Mouse (Mus musculus) adrenal gland, postnatal 25 days (tissue): ENCODE data around the gene Vav3. TPM values are rescaled to one million over a fixed set of nuclear protein-coding genes. Genes with fewer than 3 reads are reported as not detected.

Experiments
- DNase-seq: peaks from one replicate; pipeline ENCODE4 v3.0.0; 2021; ENCODE audit warnings: mixed read lengths
- total RNA-seq: library from RNA; stranded (reverse); gene quantifications from 2 replicates; pipeline ENCODE4 v1.2.3, GENCODE M21; 2021

Gene Vav3
- total RNA-seq, 1 experiment from 2014 or later, result 4.4 TPM

DNA sequence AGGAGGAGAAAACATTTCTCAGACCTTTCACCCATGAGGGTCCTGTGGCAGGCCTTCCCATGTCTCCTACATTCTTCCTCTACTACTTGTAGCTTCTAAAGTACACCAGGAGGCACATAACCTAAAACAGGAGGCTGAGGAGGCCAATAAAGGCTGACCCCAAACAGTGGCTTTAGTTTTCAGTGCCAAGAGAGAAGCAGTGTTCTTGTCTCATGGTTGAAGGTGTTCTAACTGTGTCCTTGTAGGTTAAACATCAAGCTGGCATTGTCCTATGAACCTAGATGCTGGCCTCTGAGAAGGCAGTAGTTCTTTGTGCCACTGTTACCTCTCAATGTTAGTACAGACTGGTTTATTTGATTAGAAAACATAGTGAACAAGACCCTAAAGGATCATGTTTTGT is 245.5 kb downstream of the Vav3 start:
- DNase-seq, result no peak

- no peak for DNase-seq
Observed at GRCm38 (mm10) chr3:109592970-109593369, 252.5 kb downstream of the Vav3 start.

- DNase-seq, result no peak
Observed at GRCm38 (mm10) chr3:109596084-109596483, 255.6 kb downstream of the Vav3 start.

GRCm38 (mm10) chr3:109600699-109601451 is 260.4 kb downstream of the Vav3 start:
- DNase-seq, result no peak

DNA sequence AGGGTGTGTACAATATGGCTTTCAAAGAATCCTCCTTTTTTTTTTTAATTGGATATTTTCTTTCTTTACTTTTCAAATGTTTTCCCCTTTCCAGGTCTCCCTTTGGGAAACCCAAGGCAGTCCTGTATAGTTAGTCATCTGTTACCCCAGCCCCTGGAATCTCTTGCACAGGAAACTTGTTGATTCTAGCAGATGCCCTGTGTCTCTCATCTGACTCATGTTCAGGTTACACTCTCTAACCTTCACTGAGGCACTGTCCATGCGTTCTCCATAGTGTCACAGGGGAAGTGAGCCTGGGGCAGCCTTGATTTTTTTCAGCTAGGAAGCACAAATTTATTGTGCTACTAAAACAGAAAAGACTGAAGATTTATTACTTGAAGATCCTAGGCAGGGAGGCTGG is 262.3 kb downstream of the Vav3 start:
- DNase-seq, result no peak

DNA sequence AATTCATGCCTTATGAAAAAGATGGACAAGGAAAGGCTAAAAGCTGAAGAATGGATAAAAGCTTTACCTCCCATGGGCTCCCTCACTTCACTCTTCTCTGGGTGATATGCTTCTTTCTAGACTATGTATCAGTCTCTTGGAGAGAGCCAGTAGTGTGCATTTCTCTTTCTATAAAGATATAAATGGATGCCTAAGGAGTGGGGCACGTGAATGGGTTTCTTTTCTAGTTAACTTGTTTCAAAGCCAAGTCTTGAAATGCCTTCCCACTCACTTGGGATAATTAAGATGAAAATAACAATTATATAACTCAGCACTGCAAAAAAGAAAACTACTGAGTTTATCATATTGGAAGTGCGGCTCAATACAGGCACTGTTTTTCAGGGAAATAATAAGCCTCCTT is 265.7 kb downstream of the Vav3 start:
- DNase-seq, result no peak

DNA sequence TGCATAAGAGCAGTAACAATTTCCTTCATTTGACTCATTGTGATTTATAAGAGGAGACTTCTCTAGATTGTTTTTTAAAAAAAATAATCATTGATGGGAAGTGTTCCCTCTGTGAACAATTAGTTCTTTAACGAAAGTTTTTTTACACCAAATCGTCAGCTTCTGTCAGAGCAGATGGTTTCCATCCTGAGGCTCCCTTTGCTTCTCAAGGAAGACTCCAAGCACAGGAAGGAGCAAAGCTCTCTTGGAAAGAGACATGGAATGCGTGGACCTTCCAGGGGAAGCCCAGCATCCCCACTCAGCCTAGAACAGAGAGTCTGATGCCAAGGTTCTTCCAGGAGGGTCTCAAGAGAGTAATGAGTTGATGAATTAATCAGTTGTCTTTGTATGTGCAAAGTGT is 281.3 kb downstream of the Vav3 start:
- DNase-seq, result no peak

DNA sequence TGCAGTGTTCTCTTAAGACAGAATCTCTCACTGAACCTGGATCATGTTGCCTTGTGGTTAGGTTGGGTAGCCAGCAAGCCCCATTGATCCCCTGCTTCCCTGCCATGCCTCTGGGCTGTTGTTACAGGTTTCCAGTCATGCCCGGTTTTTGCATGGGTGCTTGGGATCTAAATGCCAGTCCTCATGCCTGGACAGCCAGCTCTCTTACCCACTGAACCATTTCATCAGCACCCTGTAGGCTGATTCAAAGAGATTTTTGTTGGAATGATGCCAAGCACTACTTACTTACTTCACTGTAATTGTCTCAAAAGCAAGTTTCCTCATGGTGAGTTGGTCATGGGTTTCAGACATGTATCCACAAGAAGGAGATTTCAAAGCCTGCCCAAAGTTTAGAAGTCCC is 281.9 kb downstream of the Vav3 start:
- no peak for DNase-seq

- DNase-seq, result no peak
Observed at GRCm38 (mm10) chr3:109622816-109623215, 282.4 kb downstream of the Vav3 start.

DNA sequence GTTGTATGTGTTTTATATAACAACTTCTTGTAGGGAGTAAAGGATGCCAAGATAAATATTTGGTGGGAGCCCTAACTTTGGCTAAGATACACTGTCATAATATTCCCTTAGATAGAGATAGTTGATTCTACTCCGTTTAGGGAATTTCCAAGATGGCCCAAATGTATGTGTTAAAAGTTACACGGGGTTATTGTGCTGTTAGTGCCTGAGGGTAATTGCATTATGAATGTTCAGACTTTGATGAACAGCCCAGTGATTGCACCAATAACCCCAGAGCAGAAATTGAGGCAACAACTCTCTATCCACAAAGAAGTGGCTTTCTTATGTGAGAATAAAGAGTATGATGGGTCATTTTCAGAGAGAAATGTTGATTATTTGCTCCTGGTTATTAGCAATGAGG is 283.3 kb downstream of the Vav3 start:
- no peak for DNase-seq

GRCm38 (mm10) chr3:109636045-109636444 is 295.6 kb downstream of the Vav3 start:
- no peak for DNase-seq

- no peak for DNase-seq
Observed at GRCm38 (mm10) chr3:109639386-109639785, 298.9 kb downstream of the Vav3 start.

- no peak for DNase-seq
Observed at GRCm38 (mm10) chr3:109640796-109641195, 300.3 kb downstream of the Vav3 start.

DNA sequence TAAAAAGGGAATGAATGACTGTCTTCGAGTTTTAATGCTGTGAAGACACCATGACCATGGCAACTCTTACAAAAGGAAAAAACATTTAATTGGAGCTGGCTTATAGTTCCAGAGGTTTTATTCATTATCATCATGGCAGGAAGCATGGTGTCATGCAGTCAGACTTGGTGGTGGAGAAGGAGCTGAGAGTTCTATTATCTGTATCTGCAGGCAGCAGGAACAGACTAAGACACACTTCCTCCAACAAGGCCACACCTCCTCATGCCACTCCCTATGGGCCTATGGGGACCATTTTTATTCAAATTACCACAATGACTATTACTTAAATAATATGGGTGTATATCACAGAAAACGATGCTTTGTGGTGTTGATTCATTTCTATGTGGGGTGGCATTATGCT is 307.8 kb downstream of the Vav3 start:
- DNase-seq, result no peak

GRCm38 (mm10) chr3:109651479-109651878 is 311.0 kb downstream of the Vav3 start:
- DNase-seq, result no peak

DNA sequence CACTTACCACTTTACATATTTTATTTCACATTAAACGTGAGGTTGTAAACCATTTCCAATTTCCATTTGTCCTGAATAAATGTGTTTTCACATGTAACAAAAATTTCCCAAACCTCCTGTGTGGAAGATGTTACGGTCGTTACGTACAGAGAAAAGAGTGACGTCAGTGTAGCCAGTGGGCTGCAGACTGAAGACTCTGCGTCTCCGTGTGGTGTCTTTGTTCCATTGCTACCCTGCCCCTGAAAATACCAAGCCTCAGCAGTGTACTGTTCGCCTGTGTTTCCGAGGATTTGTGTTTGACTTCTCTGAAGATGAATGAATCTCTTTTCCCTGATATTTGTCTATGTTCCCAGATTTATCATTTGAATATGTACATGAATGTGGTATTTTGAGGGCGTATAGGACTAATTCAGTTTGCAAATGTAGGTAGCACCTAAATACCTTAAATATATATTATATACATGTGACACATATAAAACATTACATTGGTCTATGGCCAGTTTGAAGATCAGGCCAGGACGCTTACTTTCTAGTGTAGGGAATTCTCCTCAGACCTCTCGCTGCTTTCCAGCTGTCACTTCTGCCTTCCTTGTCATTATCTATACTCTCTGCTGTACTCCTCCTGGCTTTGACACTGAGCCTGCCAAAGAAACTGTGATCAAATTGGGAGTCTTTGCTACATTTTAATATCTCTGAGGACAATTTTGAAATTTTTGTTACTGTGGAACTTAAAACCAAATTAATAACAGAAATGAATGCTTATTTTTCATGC is 312.6 kb downstream of the Vav3 start:
- no peak for DNase-seq

DNA sequence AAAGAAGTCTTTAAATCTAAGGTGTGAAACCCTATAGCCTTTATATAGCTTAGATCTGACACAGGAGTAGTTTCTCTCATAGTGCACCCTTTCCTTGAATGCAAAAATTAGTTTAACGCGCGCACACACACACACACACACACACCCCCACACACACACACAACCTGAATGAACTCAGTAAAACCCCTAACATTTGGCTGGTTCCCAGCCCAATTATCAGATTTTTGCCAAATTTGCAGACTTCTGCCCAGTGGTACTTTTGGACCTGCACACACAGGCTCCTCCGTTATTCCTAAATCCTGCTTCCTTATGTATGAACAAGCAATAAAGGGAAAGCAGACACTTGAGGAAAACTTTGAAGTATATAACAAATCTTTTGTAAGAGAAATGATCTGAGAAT is 313.9 kb downstream of the Vav3 start:
- DNase-seq, result no peak

DNA sequence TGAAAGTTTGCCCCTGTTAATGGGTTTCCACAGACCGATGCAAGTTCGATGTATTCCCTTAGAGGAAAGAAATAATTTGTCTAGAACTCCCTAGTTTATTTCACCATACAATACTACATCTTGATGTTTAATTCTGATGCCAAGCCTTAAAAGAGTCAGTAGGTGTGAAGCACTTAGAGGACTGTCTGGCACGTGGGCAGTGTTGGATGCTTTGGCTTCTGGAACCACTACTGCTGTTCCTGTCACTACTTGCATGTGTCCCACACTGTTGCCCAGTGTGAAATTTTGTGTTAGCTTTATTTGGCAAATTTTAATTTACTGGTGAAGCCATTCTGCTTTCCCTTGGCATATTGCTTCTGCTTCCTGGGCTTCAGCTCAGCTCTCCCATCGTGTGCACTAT is 331.3 kb downstream of the Vav3 start:
- no peak for DNase-seq

DNA sequence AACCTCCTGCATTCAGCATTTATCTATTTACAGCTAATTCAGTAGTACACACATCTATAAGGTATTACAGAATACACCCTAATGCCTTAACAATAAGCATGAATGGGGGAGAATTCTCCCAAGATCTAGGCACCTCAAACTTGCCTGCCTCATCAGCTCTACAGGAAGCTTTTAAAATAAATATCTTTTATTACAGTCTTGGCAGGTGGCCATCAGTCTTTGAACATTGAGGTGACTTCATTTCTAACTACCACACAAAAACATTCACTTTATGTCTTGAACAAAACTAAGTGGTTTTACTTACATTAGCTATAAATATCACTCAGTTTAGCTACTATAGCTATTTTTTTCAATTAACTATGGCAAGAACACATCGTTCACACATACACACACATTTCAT is 332.5 kb downstream of the Vav3 start:
- DNase-seq, result no peak

- DNase-seq, result no peak
Observed at GRCm38 (mm10) chr3:109680281-109680680, 339.8 kb downstream of the Vav3 start.

DNA sequence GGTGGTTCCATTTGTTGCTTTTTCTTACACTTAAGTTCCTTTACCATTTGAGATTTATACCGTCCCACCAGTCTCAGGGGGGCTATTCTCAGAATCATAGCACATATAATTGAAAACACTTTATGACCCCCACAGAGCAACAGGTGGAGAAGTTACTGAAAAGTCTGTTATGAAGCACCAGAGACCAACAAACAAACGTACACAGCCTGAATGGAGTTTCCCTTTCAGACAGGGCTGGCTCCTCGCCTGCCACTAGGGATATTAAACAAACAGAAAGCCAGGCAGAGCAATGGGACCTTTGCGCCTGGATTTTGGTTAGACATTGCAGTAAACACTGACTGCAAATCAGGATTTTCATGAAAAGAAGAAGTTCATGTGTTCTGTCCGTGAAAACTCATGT is 341.4 kb downstream of the Vav3 start:
- DNase-seq, result no peak

DNA sequence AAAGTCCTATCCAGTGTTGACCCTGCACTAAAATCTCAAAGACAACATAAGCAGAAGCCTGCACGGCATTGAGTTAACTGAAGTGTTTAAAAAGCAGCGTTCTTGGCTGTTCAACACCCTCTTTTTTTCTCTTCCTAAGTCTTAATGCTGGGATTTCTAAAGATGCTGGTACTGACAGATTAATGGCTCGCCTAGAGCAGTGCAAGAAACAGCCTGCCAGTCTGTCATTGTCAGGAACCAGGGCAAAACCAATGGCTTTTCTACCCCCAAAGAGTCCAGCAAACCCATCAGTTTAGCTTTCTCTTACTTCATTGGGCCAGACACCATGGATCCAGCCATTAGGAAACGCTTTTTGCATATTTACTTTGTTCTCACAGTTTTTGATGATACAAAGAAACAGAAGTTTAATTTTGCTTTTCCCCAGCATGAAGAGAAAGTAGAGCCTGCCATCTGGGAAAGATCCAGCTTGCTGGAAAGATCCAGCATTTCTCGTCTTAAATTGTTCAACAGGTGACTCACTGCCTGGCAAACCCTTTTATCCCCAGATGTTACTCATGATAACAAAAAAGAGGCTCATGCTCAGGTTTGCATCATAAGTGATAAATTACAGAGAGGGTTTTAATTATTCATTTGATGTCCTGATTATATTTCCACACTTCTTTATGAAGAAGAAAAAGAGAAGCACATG is 343.3 kb downstream of the Vav3 start:
- no peak for DNase-seq

- DNase-seq, result no peak
Observed at GRCm38 (mm10) chr3:109690566-109690965, 350.1 kb downstream of the Vav3 start.
